Mouse (Mus musculus) hindbrain, postnatal 0 days (tissue): ENCODE measurements around the gene Psd. TPM values are rescaled to one million over a fixed set of nuclear protein-coding genes. Genes with fewer than 3 reads are reported as not detected.

ENCODE experiments used
- ATAC-seq: fragments of 200-750 bp; cut with Nextera tagmentation; 2 replicates; pipeline ENCODE4 v1.8.0; 2017; ENCODE audit warnings: mild to moderate bottlenecking, moderate TSS enrichment, moderate library complexity
- DNase-seq: peaks from one replicate; pipeline ENCODE4 v3.0.0-alpha.2; 2015; ENCODE audit warnings: low spot score
- H3K27ac ChIP-seq: fragments of 300-500 bp; sonication (generic); 2 replicates; pipeline ENCODE4 v1.5.1; 2014; ENCODE audit warnings: mild to moderate bottlenecking
- H3K27me3 ChIP-seq: fragments of 300-500 bp; sonication (generic); 2 replicates; pipeline ENCODE4 v1.6.1; 2014; ENCODE audit warnings: low read length, mixed read lengths; ENCODE audit not compliant: insufficient read depth
- H3K36me3 ChIP-seq: fragments of 300-500 bp; sonication (generic); 2 replicates; pipeline ENCODE4 v1.6.1; 2014; ENCODE audit warnings: low read length, mixed read lengths; ENCODE audit not compliant: insufficient read depth
- H3K4me1 ChIP-seq: fragments of 300-500 bp; sonication (generic); 2 replicates; pipeline ENCODE4 v1.6.1; 2014; ENCODE audit warnings: antibody characterized with exemption, low read length, mixed read lengths; ENCODE audit not compliant: insufficient read depth
- H3K4me2 ChIP-seq: fragments of 300-500 bp; sonication (generic); 2 replicates; pipeline ENCODE4 v1.6.1; 2014; ENCODE audit warnings: low read depth, mild to moderate bottlenecking, low read length, moderate library complexity, mixed read lengths
- H3K4me3 ChIP-seq: fragments of 300-500 bp; sonication (generic); 2 replicates; pipeline ENCODE4 v1.5.1; 2014; ENCODE audit warnings: low read length
- H3K9ac ChIP-seq: fragments of 300-500 bp; sonication (generic); replicated peaks from 2 replicates; pipeline ENCODE4 v1.6.1; 2014; ENCODE audit warnings: mild to moderate bottlenecking, low read length, moderate library complexity, mixed read lengths
- H3K9me3 ChIP-seq: fragments of 300-500 bp; sonication (generic); 2 replicates; pipeline ENCODE4 v1.6.1; 2016; ENCODE audit warnings: low read length, mixed read lengths
- CTCF ChIP-seq: IDR thresholded peaks from 2 replicates; pipeline ENCODE4 v1.5.1; 2016; ENCODE audit warnings: antibody characterized with exemption, control low read depth, low read depth
- WGBS: fragments of 180-500 bp; shearing (Covaris S2); extraction: QIAGEN DNeasy Blood & Tissue Kit; methylation state at CpG from one replicate; pipeline ENCODE4 v1.1.7; 2014; 5-methylcytosine and 5-hydroxymethylcytosine counted together
- polyA plus RNA-seq: library from polyadenylated mRNA; unstranded; fragments of >200 nt; fragmentation: Nextera tagmentation; extraction: Ambion mirVana; gene quantifications from 2 replicates; pipeline ENCODE4 v1.2.1, GENCODE M21; 2015
- total RNA-seq: library from RNA; depleted of rRNA; stranded (reverse); fragments of >200 nt; gene quantifications from 2 replicates; pipeline ENCODE4 v1.2.3, GENCODE M21; 2014

The Psd gene
- total and polyA plus RNA-seq, 2 experiments from 2014 or later: 123 to 380 TPM

DNA sequence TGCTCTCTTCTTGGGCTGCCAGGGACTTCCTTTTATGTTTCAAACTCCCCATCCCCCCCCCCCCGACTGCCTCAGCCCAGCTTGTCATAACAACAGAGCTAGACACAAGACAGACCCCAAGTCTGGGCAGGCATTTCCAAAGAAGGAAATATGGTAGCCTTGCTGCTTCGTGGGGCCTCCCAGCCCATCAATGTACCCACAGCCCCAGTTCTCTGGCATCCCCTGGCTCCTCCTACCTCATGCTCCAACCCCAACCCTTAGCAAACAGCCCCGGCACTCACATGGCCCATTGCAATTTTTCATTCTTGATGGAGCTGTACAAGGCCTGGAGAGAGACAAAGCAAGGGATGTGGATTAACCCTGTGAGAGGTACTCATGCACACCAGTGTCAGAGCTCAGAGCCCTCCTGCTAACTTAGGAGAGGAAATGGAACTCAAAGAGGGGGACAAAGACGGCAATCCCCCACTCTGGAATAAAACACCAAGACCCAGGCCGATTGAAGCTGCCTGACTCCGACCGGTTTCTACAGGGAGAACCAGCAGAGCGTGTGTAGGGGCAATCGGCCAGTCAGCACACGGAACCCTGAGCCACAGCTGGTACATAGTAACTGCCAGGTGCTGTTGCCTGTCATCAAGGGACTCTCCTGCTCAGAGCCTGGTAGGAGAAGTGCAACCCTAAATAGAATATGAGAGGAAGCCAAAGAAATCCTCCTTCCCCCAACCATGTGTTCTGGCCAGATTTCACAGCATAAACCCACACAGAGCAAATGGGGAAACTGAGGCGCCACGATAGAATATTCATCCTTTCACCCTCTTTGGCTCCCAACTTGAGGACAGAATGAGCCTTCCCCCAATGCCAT, 11.0 kb downstream of the Psd start:
- TF ChIP-seq CTCF: no peak
- Histone ChIP-seq H3K4me3 (peak overlapping the region; percentile 57), H3K9ac (no peak overlapping the region), H3K9me3 (no peaks in the 10 kb centered on the region), H3K27ac (no peak overlapping the region), H3K27me3 (0 out of 2 replicates have a peak, but pooled peaks cover 6% of the 10 kb centered on the region), H3K36me3 (peaks cover 22% of the 10 kb centered on the region; the same call in 1 of the 2 replicates), H3K4me2 (peak overlapping the region; percentile 55), H3K4me1 (peaks cover 14% of the 10 kb centered on the region)
- no peak for DNase-seq
- WGBS: 43% methylated on average over 12 of the region's 12 CpGs
- ATAC-seq: no peak

DNA sequence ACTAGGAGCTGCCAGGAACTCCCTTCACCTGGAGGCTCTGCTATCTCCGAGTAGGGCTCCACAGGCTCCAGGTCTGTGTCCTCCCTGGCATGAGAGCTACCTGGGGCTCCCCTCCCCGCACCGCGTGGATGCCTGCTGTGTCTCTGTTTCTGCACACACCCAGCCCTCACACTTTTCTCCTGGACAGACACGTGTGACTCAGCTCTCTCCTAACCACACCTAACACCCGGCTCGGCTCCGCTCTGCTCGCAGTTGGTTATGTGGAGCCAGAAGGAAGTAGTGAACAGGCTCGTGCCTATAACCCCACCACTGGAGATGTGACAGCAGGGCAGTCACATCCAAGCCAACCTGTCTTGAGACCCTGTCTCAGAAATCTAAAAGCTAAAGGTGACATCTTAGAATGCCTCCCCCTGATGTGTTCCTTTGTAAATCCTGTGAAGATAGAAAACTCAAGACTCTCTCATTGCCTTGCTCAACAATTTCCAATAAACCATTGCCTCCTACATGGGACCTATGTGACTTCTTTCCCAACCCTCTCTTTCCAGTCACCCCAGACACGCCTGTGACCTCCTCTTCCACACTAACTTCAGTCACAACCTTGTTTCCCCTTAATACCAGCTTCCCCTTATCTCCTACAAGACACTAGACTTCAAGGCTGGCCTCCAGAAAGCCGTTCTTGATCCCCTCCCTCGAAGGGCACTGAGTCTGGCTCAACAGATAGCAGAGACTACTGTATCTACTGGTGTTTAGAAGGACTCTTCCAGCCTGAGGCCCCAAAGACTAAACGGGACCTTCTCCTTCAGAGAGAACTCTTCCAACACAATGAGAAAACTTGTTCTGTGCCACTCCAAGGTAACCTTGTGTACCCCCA, 11.8 kb downstream of the Psd start:
- no peak overlapping the region; the same call in 1 of the 2 replicates for H3K4me2 ChIP-seq
- peaks cover 12% of the 10 kb centered on the region for H3K4me1 ChIP-seq
- no peak overlapping the region for H3K4me3 ChIP-seq
- no peak overlapping the region for H3K9ac ChIP-seq
- no peak for TF ChIP-seq CTCF
- WGBS: 51% methylated on average over 14 of the region's 14 CpGs
- ATAC-seq (no peak), DNase-seq (no peak)
- H3K27me3 ChIP-seq: 0 out of 2 replicates have a peak, but pooled peaks cover 6% of the 10 kb centered on the region
- H3K9me3 ChIP-seq: no peaks in the 10 kb centered on the region
- no peak overlapping the region for H3K27ac ChIP-seq
- H3K36me3 ChIP-seq: peaks cover 23% of the 10 kb centered on the region; the same call in 1 of the 2 replicates

DNA sequence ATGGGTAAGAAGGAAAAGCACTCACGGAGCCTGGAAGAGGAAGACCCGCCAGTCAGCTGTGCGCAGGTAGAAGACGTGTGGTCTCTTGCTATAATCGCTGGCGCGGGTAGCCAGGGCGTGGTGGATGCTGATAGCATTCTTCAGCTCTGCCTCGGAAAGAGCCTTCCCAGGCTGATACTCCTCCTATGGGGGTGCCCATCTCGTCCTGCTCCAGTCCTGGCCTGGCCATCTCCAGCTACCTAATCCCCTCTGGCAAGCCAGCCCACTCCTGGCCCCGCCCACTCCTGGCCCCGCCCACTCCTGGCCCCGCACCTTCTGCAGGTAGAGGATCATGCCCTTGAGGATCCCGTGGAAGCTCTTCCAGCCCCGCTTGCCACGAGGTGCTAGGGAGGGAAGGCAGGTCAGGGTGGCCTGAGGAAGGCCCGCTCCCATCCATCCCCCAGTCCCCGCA, 12.8 kb downstream of the Psd start:
- Histone ChIP-seq H3K36me3 (peaks cover 23% of the 10 kb centered on the region; the same call in 1 of the 2 replicates), H3K27me3 (0 out of 2 replicates have a peak, but pooled peaks cover 6% of the 10 kb centered on the region), H3K9ac (no peak overlapping the region), H3K4me2 (no peak overlapping the region), H3K9me3 (no peaks in the 10 kb centered on the region), H3K4me1 (peaks cover 8% of the 10 kb centered on the region), H3K27ac (no peak overlapping the region), H3K4me3 (no peak overlapping the region)
- ATAC-seq (no peak), DNase-seq (no peak)
- TF ChIP-seq CTCF: no peak
- 23% methylated on average over 18 of the region's 18 CpGs for WGBS

DNA sequence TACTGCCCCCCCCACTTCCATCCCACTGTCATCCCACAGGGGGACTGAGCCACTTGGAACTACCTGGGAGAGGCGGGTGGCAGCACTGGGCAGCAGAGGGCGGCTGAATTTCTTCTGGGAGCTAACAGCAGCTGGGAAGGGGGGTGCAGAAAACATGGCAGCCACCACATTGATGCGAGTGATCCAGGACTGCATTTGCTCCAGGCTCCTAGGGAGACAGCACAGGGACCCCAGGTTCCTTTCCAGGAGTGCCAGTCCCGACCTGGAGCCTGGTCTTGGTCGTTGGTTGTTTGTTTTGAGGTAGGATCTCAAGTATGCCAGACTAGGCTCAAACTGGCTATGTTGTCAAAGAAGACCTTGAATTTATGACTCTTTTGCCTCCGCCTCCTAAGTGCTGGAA, 13.4 kb downstream of the Psd start:
- 80% methylated on average over 6 of the region's 6 CpGs for WGBS
- Histone ChIP-seq H3K4me3 (no peak overlapping the region), H3K9ac (no peak overlapping the region), H3K4me1 (peaks cover 3% of the 10 kb centered on the region), H3K27ac (no peak overlapping the region), H3K4me2 (no peak overlapping the region), H3K27me3 (0 out of 2 replicates have a peak, but pooled peaks cover 6% of the 10 kb centered on the region), H3K9me3 (no peaks in the 10 kb centered on the region), H3K36me3 (peaks cover 23% of the 10 kb centered on the region; the same call in 1 of the 2 replicates)
- ATAC-seq: no peak
- no peak for DNase-seq
- no peak for TF ChIP-seq CTCF

DNA sequence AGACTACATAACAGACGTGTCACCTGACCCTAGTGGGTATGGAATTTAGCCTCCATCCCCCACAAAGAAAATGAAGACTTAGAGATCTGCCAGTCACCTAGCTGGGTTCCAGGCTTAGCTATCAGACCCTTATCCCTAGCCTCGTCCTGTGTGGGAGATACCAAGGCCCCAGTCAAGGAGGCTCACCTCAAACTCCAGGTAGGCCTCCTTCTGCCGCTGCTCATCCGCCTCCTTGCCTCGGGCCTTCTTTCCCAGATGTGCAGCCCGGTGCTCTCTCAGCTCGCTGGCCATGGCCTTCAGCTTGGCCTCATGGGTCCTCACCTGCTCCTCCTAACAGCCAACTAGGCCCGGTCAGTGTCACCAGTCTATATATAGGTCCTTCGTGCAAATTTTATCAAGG, 13.8 kb downstream of the Psd start:
- ATAC-seq (no peak), DNase-seq (no peak)
- 88% methylated on average over 9 of the region's 9 CpGs for WGBS
- 0 out of 2 replicates have a peak, but pooled peaks cover 6% of the 10 kb centered on the region for H3K27me3 ChIP-seq
- no peak overlapping the region for H3K27ac ChIP-seq
- H3K36me3 ChIP-seq: peaks cover 23% of the 10 kb centered on the region; the same call in 1 of the 2 replicates
- no peaks in the 10 kb centered on the region for H3K4me1 ChIP-seq
- H3K4me3 ChIP-seq: no peak overlapping the region
- no peak overlapping the region for H3K4me2 ChIP-seq
- no peaks in the 10 kb centered on the region for H3K9me3 ChIP-seq
- TF ChIP-seq CTCF: no peak
- H3K9ac ChIP-seq: no peak overlapping the region

DNA sequence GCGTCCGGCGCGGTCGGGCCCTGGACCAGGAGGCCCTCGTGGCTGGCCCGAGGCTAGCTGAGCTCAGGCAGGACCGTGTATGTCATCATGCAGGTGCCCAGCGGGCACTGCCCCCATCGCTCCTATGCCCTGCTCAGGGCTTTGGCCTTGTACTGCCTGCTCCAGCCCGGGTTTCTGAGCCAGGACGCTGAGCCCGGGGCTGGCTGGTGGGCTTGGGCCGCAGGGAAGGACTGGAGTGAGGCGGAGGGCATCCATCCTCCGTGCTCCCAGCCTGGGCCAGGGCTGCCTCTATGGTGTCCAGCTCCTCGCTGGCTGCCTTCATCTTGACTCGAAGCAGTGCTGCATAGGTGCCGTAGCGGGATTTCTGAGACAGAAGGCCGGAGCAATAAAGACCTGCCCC, 14.4 kb downstream of the Psd start:
- ATAC-seq (no peak), DNase-seq (no peak)
- Histone ChIP-seq H3K27ac (no peak overlapping the region), H3K4me2 (no peak overlapping the region), H3K9ac (no peak overlapping the region), H3K4me1 (no peaks in the 10 kb centered on the region), H3K27me3 (0 out of 2 replicates have a peak, but pooled peaks cover 6% of the 10 kb centered on the region), H3K36me3 (peaks cover 23% of the 10 kb centered on the region; the same call in 1 of the 2 replicates), H3K4me3 (no peak overlapping the region), H3K9me3 (no peaks in the 10 kb centered on the region)
- WGBS: 90% methylated on average over 21 of the region's 21 CpGs
- no peak for TF ChIP-seq CTCF
